Mouse (Mus musculus) kidney, postnatal 0 days (tissue): ENCODE data around the gene Aff3. TPM values are rescaled to one million over a fixed set of nuclear protein-coding genes. Genes with fewer than 3 reads are reported as not detected.

Experiments used
- ATAC-seq: fragments of 200-750 bp; cut with Nextera tagmentation; replicated peaks from 2 replicates; pipeline ENCODE4 v1.8.0; 2017; ENCODE audit warnings: low read depth, moderate number of reproducible peaks, moderate TSS enrichment, moderate library complexity; ENCODE audit not compliant: low FRiP score
- DNase-seq: peaks from one replicate; pipeline ENCODE4 v3.0.0-alpha.2; 2016; ENCODE audit warnings: low spot score
- H3K27ac ChIP-seq: fragments of 300-500 bp; sonication (generic); 2 replicates; pipeline ENCODE4 v1.5.1; 2014; ENCODE audit warnings: mild to moderate bottlenecking
- H3K27me3 ChIP-seq: fragments of 300-500 bp; sonication (generic); 2 replicates; pipeline ENCODE4 v1.6.1; 2014; ENCODE audit warnings: low read length, mixed read lengths; ENCODE audit not compliant: insufficient read depth
- H3K36me3 ChIP-seq: fragments of 300-500 bp; sonication (generic); 2 replicates; pipeline ENCODE4 v1.6.1; 2014; ENCODE audit warnings: low read length, mixed read lengths; ENCODE audit not compliant: insufficient read depth
- H3K4me1 ChIP-seq: fragments of 300-500 bp; sonication (generic); replicated peaks from 2 replicates; pipeline ENCODE4 v1.6.1; 2014; ENCODE audit warnings: antibody characterized with exemption, low read length, mixed read lengths; ENCODE audit not compliant: insufficient read depth
- H3K4me2 ChIP-seq: fragments of 300-500 bp; sonication (generic); 2 replicates; pipeline ENCODE4 v1.6.1; 2014; ENCODE audit warnings: mild to moderate bottlenecking, low read length, moderate library complexity, mixed read lengths
- H3K4me3 ChIP-seq: fragments of 300-500 bp; sonication (generic); replicated peaks from 2 replicates; pipeline ENCODE4 v1.5.1; 2014; ENCODE audit warnings: low read depth, low read length
- H3K9ac ChIP-seq: fragments of 300-500 bp; sonication (generic); 2 replicates; pipeline ENCODE4 v1.6.1; 2014; ENCODE audit warnings: low read depth, low read length
- H3K9me3 ChIP-seq: fragments of 300-500 bp; sonication (generic); replicated peaks from 2 replicates; pipeline ENCODE4 v1.6.1; 2016; ENCODE audit warnings: low read length, inconsistent platforms, mixed read lengths
- CTCF ChIP-seq: IDR thresholded peaks from 2 replicates; pipeline ENCODE4 v1.5.1; 2016; ENCODE audit warnings: antibody characterized with exemption, low read depth, mild to moderate bottlenecking, moderate library complexity
- WGBS: fragments of 180-500 bp; shearing (Covaris S2); extraction: QIAGEN DNeasy Blood & Tissue Kit; methylation state at CpG from one replicate; pipeline ENCODE4 v1.1.7; 2014; 5-methylcytosine and 5-hydroxymethylcytosine counted together
- polyA plus RNA-seq: library from polyadenylated mRNA; unstranded; fragments of >200 nt; fragmentation: Nextera tagmentation; extraction: Ambion mirVana; gene quantifications from 2 replicates; pipeline ENCODE4 v1.2.1, GENCODE M21; 2015

Aff3 gene
- polyA plus RNA-seq, 1 experiment from 2014 or later, result 7.9 TPM

DNA sequence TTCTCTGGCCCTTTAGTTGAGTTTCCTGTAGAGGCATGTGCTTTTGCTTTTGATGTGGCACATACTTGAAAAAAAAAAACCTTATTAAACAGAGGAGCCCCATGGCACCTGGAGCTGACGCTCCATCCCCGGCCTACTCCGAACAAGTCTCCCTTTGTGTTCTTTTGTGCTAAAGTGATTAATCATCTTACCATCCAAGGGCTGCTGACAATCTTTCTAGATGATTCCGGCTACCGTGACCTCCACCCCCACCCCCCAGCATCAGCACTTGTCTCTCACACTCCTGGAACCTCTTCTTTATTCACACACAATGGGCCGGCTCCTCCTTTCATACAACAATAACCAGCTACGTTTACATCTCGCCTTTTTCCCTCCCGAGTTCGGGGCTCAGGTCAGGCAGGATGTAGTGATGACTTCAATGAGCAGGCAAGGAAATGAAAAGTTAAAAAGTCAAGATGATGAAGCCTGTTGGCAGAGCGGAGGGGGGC, 269.5 kb downstream of the Aff3 start:
- Histone ChIP-seq H3K4me3 (no peak overlapping the region), H3K9ac (no peak overlapping the region), H3K4me2 (no peak overlapping the region), H3K9me3 (no peaks in the 10 kb centered on the region), H3K36me3 (no peaks in the 10 kb centered on the region), H3K27me3 (no peaks in the 10 kb centered on the region), H3K27ac (no peak overlapping the region), H3K4me1 (no peaks in the 10 kb centered on the region)
- TF ChIP-seq CTCF, result no peak
- ATAC-seq, result no peak
- no peak for DNase-seq
- 46% methylated on average over 11 of the region's 11 CpGs for WGBS

- H3K27ac ChIP-seq, result no peak overlapping the region
- no peak for TF ChIP-seq CTCF
- ATAC-seq, result no peak
- no peaks in the 10 kb centered on the region for H3K27me3 ChIP-seq
- H3K4me3 ChIP-seq, result no peak overlapping the region
- WGBS, result 47% methylated on average over 5 of the region's 5 CpGs
- H3K4me2 ChIP-seq, result no peak overlapping the region
- no peak for DNase-seq
- H3K36me3 ChIP-seq, result no peaks in the 10 kb centered on the region
- H3K9ac ChIP-seq, result no peak overlapping the region
- no peaks in the 10 kb centered on the region for H3K9me3 ChIP-seq
- no peaks in the 10 kb centered on the region for H3K4me1 ChIP-seq
These were observed 270.3 kb downstream of the Aff3 start for GRCm38 (mm10) chr1:38394493-38394892.

DNA sequence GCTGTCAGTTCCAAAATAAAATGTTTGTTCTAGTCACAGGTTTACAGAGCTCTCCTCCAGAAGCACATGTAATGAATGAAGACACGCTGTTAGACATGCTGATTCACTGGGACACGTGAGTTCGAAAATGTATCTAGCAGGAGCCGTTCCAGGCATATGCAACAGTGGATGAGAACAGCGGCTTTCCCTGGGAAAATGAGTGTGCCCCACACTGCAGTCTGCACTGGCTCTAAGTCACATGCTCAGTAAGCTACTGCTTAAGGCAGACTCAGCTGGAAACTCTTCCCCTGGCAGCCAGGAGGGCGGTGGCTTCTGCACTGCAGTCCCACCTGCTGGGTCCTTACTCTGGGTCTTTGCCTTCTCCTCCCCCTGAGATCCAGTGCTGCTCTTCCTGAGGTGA, 271.2 kb downstream of the Aff3 start:
- Histone ChIP-seq H3K36me3 (no peaks in the 10 kb centered on the region), H3K9ac (no peak overlapping the region), H3K27ac (no peak overlapping the region), H3K4me1 (no peaks in the 10 kb centered on the region), H3K4me2 (no peak overlapping the region), H3K9me3 (no peaks in the 10 kb centered on the region), H3K27me3 (no peaks in the 10 kb centered on the region), H3K4me3 (no peak overlapping the region)
- DNase-seq (no peak), ATAC-seq (no peak; the same call in 1 of the 2 replicates)
- TF ChIP-seq CTCF, result no peak
- WGBS, result 51% methylated on average over 6 of the region's 6 CpGs

DNA sequence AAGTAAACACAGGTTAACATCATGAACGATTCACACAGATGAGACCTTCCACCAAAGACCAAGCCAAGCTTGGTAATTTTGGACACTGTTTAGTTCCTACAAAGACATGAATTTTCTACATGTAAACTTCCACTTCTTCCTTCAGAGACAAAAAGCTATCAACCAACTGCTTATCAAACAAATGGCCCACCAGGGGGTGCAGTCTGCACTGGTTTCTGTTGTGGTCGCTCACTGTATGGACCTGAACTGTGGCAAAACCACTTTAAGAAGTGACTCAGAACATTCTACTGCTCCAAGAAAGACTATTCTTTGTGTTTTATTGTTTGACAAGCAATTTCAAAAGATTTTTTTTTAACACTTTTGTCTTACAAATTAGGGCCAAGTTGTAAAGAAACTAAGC, 271.8 kb downstream of the Aff3 start:
- DNase-seq (peak; percentile 91), ATAC-seq (no peak)
- 37% methylated on average over 2 of the region's 2 CpGs for WGBS
- Histone ChIP-seq H3K4me3 (no peak overlapping the region), H3K4me1 (no peaks in the 10 kb centered on the region), H3K27me3 (no peaks in the 10 kb centered on the region), H3K9me3 (no peaks in the 10 kb centered on the region), H3K27ac (no peak overlapping the region), H3K4me2 (no peak overlapping the region), H3K36me3 (no peaks in the 10 kb centered on the region), H3K9ac (no peak overlapping the region)
- TF ChIP-seq CTCF, result peak; percentile 95

- H3K4me1 ChIP-seq, result no peaks in the 10 kb centered on the region
- peak; percentile 65 for TF ChIP-seq CTCF
- no peaks in the 10 kb centered on the region for H3K27me3 ChIP-seq
- ATAC-seq (no peak), DNase-seq (peak; percentile 42)
- H3K4me2 ChIP-seq, result no peak overlapping the region
- H3K27ac ChIP-seq, result no peak overlapping the region
- WGBS, result 74% methylated on average over 7 of the region's 7 CpGs
- no peaks in the 10 kb centered on the region for H3K9me3 ChIP-seq
- no peaks in the 10 kb centered on the region for H3K36me3 ChIP-seq
- no peak overlapping the region for H3K9ac ChIP-seq
- no peak overlapping the region for H3K4me3 ChIP-seq
These were observed 273.9 kb downstream of the Aff3 start for GRCm38 (mm10) chr1:38390886-38391249.

GRCm38 (mm10) chr1:38390235-38390885, 274.4 kb downstream of the Aff3 start:
- H3K4me3 ChIP-seq, result no peak overlapping the region
- no peaks in the 10 kb centered on the region for H3K36me3 ChIP-seq
- no peak overlapping the region for H3K4me2 ChIP-seq
- no peaks in the 10 kb centered on the region for H3K27me3 ChIP-seq
- H3K4me1 ChIP-seq, result no peaks in the 10 kb centered on the region
- no peak for TF ChIP-seq CTCF
- 91% methylated on average over 17 of the region's 17 CpGs for WGBS
- ATAC-seq (no peak), DNase-seq (no peak)
- no peaks in the 10 kb centered on the region for H3K9me3 ChIP-seq
- no peak overlapping the region for H3K27ac ChIP-seq
- H3K9ac ChIP-seq, result no peak overlapping the region

- no peaks in the 10 kb centered on the region for H3K4me1 ChIP-seq
- H3K9me3 ChIP-seq, result no peaks in the 10 kb centered on the region
- no peak for TF ChIP-seq CTCF
- H3K4me3 ChIP-seq, result no peak overlapping the region
- WGBS, result 90% methylated on average over 7 of the region's 7 CpGs
- no peaks in the 10 kb centered on the region for H3K27me3 ChIP-seq
- H3K36me3 ChIP-seq, result no peaks in the 10 kb centered on the region
- H3K4me2 ChIP-seq, result no peak overlapping the region
- no peak for ATAC-seq
- no peak overlapping the region for H3K27ac ChIP-seq
- no peak for DNase-seq
- no peak overlapping the region for H3K9ac ChIP-seq
These were observed 275.2 kb downstream of the Aff3 start for GRCm38 (mm10) chr1:38389576-38389975.
